Mouse (Mus musculus) left cerebral cortex, adult 9 months (tissue): ENCODE results near the gene Kcnk13.

Experiments used
- DNase-seq, 2 experiments: peaks; one replicate each; pipeline ENCODE4 v3.0.0; 2022; ENCODE audit warnings: low spot score in 2 of 2

Gene Kcnk13

GRCm38 (mm10) chr12:99964301-99965202 lies at the start of gene Kcnk13:
Kcnk13 (plus strand) TSS chr12:99964499.
- DNase-seq: peak in 1 of 2 experiments; percentile 82

GRCm38 (mm10) chr12:99917800-99918427 lies 46.4 kb upstream of the Kcnk13 start:
- DNase-seq: peak; percentile 45 to 61

GRCm38 (mm10) chr12:99919636-99920035 lies 44.7 kb upstream of the Kcnk13 start:
- DNase-seq: no peak

GRCm38 (mm10) chr12:99921045-99921444 lies 43.3 kb upstream of the Kcnk13 start:
- no peak for DNase-seq

- peak; percentile 39 to 40 for DNase-seq
These were observed 41.1 kb upstream of the Kcnk13 start for GRCm38 (mm10) chr12:99923131-99923606.

GRCm38 (mm10) chr12:99923703-99924102 lies 40.6 kb upstream of the Kcnk13 start:
- DNase-seq: no peak

- DNase-seq: peak in 1 of 2 experiments; percentile 60
These were observed 36.0 kb upstream of the Kcnk13 start for GRCm38 (mm10) chr12:99928311-99928710.

- DNase-seq: no peak
These were observed 35.1 kb upstream of the Kcnk13 start for GRCm38 (mm10) chr12:99929160-99929559.

- no peak for DNase-seq
These were observed 32.1 kb upstream of the Kcnk13 start for GRCm38 (mm10) chr12:99932245-99932644.

GRCm38 (mm10) chr12:99933630-99934029 lies 30.7 kb upstream of the Kcnk13 start:
- DNase-seq: no peak

GRCm38 (mm10) chr12:99935403-99935802 lies 28.9 kb upstream of the Kcnk13 start:
- no peak for DNase-seq

- DNase-seq: no peak
These were observed 25.8 kb upstream of the Kcnk13 start for GRCm38 (mm10) chr12:99938476-99938875.

GRCm38 (mm10) chr12:99939179-99939578 lies 25.1 kb upstream of the Kcnk13 start:
- DNase-seq: no peak

GRCm38 (mm10) chr12:99940704-99941103 lies 23.6 kb upstream of the Kcnk13 start:
- no peak for DNase-seq

- no peak for DNase-seq
These were observed 21.9 kb upstream of the Kcnk13 start for GRCm38 (mm10) chr12:99942441-99942840.

GRCm38 (mm10) chr12:99952928-99953327 lies 11.4 kb upstream of the Kcnk13 start:
- peak in 1 of 2 experiments; percentile 68 for DNase-seq

- DNase-seq: no peak
These were observed 7.9 kb upstream of the Kcnk13 start for GRCm38 (mm10) chr12:99956411-99956810.

GRCm38 (mm10) chr12:99958068-99959060 lies 5.9 kb upstream of the Kcnk13 start:
- DNase-seq: peak in 1 of 2 experiments; percentile 30

- no peak for DNase-seq
These were observed 5.0 kb upstream of the Kcnk13 start for GRCm38 (mm10) chr12:99959291-99959690.

GRCm38 (mm10) chr12:99959930-99960329 lies 4.4 kb upstream of the Kcnk13 start:
- no peak for DNase-seq

- DNase-seq: no peak
These were observed 3.6 kb upstream of the Kcnk13 start for GRCm38 (mm10) chr12:99960675-99961074.
